Mouse (Mus musculus): ENCODE measurements at regions not wholly inside any gene's neighbourhood (a gene's known extent, or its start where the extent isn't known, plus 50 kb on each side); places are given as distances from the start of the nearest gene placed in this dataset.

DNA sequence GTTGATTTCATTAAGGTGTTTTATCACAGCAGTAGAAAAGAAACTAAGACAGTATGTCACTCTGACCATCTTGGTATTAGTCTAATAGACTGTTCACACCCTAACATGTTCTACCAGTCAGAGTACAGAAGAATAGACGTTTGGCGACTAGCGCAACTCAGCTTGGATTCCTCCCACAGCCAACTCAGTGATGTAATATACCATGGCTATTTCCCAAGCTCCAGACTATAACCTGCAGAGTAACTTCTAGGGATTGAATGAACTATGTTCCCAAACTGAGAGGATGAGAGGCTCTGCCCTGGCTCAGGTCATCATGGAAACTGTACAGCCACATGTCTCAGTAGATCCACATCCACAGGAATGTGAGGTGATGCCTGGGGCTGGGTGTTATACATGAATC lies 128.6 kb upstream of the Plcz1 start:
- TF ChIP-seq POLR2A (IDR thresholded peaks at IDR 0.05; ENCODE audit: insufficient read depth, low read length) (no peak), EP300 (IDR thresholded peaks at IDR 0.05; ENCODE audit: insufficient read depth, low read depth, low read length) (no peak), CTCF (IDR thresholded peaks at IDR 0.05; ENCODE audit: low read depth, low read length) (no peak)
- Histone ChIP-seq H3K4me3 (ENCODE audit: low read depth, low read length) (no peak overlapping the region), H3K4me1 (ENCODE audit: control insufficient read depth, insufficient read depth, low read length) (no peaks in the 10 kb centered on the region), H3K9me3 (replicated peaks; ENCODE audit: control insufficient read depth, insufficient read depth, low read length, poor library complexity, severe bottlenecking) (0 out of 2 replicates have a peak, but pooled peaks cover 2% of the 10 kb centered on the region), H3K27me3 (ENCODE audit: control insufficient read depth, insufficient read depth, low read length, poor library complexity, severe bottlenecking) (no peaks in the 10 kb centered on the region), H3K36me3 (ENCODE audit: control insufficient read depth, insufficient read depth, low read length, poor library complexity, severe bottlenecking) (no peaks in the 10 kb centered on the region), H3K27ac (ENCODE audit: insufficient read depth, low read length) (no peak overlapping the region), H3K9ac (ENCODE audit: low read depth, poor library complexity, severe bottlenecking) (no peak overlapping the region)

DNA sequence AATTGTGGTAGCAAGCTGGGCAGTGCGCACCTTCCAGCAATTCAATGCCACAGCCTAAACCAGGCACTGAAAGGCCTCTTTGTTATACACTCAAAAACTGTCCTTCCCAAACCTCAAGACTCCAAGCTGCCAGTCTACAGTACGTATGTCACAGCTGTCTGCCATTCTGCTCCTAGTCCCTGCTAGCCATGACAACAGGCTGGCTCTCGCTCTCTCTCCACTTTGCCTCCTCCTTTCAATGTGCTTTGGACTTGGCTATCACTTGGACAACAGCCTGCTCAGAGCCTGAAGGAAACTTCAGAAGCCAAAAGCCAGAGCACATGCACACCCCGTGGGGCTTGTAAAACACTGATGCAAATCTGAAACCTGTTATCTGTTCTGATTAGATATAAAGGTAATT lies 125.9 kb upstream of the Plcz1 start:
- Histone ChIP-seq H3K27ac (ENCODE audit: insufficient read depth, low read length) (no peak overlapping the region), H3K27me3 (ENCODE audit: control insufficient read depth, insufficient read depth, low read length, poor library complexity, severe bottlenecking) (no peaks in the 10 kb centered on the region), H3K4me3 (ENCODE audit: low read depth, low read length) (no peak overlapping the region), H3K36me3 (ENCODE audit: control insufficient read depth, insufficient read depth, low read length, poor library complexity, severe bottlenecking) (no peaks in the 10 kb centered on the region), H3K4me1 (ENCODE audit: control insufficient read depth, insufficient read depth, low read length) (no peaks in the 10 kb centered on the region), H3K9ac (ENCODE audit: low read depth, poor library complexity, severe bottlenecking) (no peak overlapping the region), H3K9me3 (replicated peaks; ENCODE audit: control insufficient read depth, insufficient read depth, low read length, poor library complexity, severe bottlenecking) (no peaks in the 10 kb centered on the region)
- TF ChIP-seq EP300 (IDR thresholded peaks at IDR 0.05; ENCODE audit: insufficient read depth, low read depth, low read length) (no peak), POLR2A (IDR thresholded peaks at IDR 0.05; ENCODE audit: insufficient read depth, low read length) (no peak), CTCF (IDR thresholded peaks at IDR 0.05; ENCODE audit: low read depth, low read length) (no peak)

DNA sequence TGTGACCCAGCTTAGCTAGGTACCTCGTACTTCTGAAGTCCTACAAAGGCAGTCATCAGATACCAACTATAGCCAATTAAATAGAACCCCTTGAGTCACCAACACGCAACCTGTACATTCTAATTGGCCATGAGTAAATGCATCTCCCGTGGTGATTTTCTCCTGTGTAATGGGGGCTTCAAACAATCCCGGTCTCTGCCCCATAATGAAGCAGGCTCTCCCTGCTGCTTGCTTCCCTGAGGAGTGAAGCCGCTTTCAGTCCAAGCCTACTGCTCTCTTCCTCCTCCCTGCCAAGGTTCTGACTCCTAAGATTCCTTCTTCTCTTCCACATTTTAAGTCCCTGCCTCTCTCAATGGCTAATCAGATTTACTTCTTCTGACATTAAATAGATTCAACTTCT lies 121.5 kb upstream of the Plcz1 start:
- Histone ChIP-seq H3K9me3 (replicated peaks; ENCODE audit: control insufficient read depth, insufficient read depth, low read length, poor library complexity, severe bottlenecking) (no peaks in the 10 kb centered on the region), H3K36me3 (ENCODE audit: control insufficient read depth, insufficient read depth, low read length, poor library complexity, severe bottlenecking) (no peaks in the 10 kb centered on the region)
- TF ChIP-seq POLR2A (IDR thresholded peaks at IDR 0.05; ENCODE audit: insufficient read depth, low read length) (no peak), EP300 (IDR thresholded peaks at IDR 0.05; ENCODE audit: insufficient read depth, low read depth, low read length) (no peak), CTCF (IDR thresholded peaks at IDR 0.05; ENCODE audit: low read depth, low read length) (no peak)

DNA sequence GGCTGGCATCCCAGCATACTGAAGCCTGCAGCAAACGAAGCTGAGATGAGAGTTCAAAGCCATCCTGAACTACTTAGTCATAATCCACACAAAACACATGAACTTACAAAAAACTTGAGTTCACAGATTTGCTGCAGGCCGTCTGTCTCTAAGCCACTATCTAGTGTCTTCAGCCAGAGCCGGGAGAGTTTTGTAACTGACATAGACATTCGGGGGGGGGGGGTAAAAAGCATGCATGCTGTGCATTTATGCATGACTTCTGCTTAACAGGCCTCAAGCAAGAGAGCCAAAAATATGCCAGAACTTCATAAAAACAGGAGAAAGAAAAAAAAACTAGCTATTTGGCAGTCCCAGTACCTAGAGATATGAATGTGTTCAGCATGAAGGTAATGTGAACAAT lies 120.2 kb upstream of the Plcz1 start:
- Histone ChIP-seq H3K4me3 (ENCODE audit: low read depth, low read length) (no peak overlapping the region), H3K4me1 (ENCODE audit: control insufficient read depth, insufficient read depth, low read length) (no peaks in the 10 kb centered on the region), H3K9me3 (replicated peaks; ENCODE audit: control insufficient read depth, insufficient read depth, low read length, poor library complexity, severe bottlenecking) (no peaks in the 10 kb centered on the region), H3K9ac (ENCODE audit: low read depth, poor library complexity, severe bottlenecking) (no peak overlapping the region), H3K27ac (ENCODE audit: insufficient read depth, low read length) (no peak overlapping the region), H3K36me3 (ENCODE audit: control insufficient read depth, insufficient read depth, low read length, poor library complexity, severe bottlenecking) (no peaks in the 10 kb centered on the region), H3K27me3 (ENCODE audit: control insufficient read depth, insufficient read depth, low read length, poor library complexity, severe bottlenecking) (no peaks in the 10 kb centered on the region)
- TF ChIP-seq CTCF (IDR thresholded peaks at IDR 0.05; ENCODE audit: low read depth, low read length) (no peak), POLR2A (IDR thresholded peaks at IDR 0.05; ENCODE audit: insufficient read depth, low read length) (no peak), EP300 (IDR thresholded peaks at IDR 0.05; ENCODE audit: insufficient read depth, low read depth, low read length) (no peak)

More for the DNA sequence above, 121.5 kb upstream of the Plcz1 start:
- Histone ChIP-seq H3K4me3 (ENCODE audit: low read depth, low read length) (no peak overlapping the region), H3K27ac (ENCODE audit: insufficient read depth, low read length) (no peak overlapping the region), H3K9ac (ENCODE audit: low read depth, poor library complexity, severe bottlenecking) (no peak overlapping the region), H3K27me3 (ENCODE audit: control insufficient read depth, insufficient read depth, low read length, poor library complexity, severe bottlenecking) (no peaks in the 10 kb centered on the region), H3K4me1 (ENCODE audit: control insufficient read depth, insufficient read depth, low read length) (no peaks in the 10 kb centered on the region)

DNA sequence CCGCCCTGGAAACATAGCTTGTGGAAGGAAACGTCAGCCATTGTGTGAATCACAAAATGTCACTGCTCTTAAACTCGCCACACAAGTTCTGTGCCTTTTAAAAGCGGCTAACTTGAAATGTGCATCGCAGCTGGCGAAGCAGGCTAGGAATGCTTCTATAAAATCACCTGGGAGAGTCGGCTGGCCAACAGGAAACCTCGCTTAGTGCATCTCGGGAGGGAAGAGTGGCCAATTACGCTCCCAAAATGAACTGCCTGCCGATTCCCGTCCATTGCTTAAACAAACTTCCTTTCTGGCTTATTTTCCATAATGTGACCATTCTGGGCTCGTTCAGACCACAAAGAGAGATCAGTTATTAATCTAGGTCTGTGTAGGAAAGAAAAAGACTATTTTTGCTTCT lies 119.7 kb upstream of the Plcz1 start:
- H3K27me3 ChIP-seq (ENCODE audit: control insufficient read depth, insufficient read depth, low read length, poor library complexity, severe bottlenecking), result no peaks in the 10 kb centered on the region
- H3K4me1 ChIP-seq (ENCODE audit: control insufficient read depth, insufficient read depth, low read length), result no peaks in the 10 kb centered on the region
- no peak overlapping the region for H3K27ac ChIP-seq (ENCODE audit: insufficient read depth, low read length)
- no peaks in the 10 kb centered on the region for H3K36me3 ChIP-seq (ENCODE audit: control insufficient read depth, insufficient read depth, low read length, poor library complexity, severe bottlenecking)
- no peaks in the 10 kb centered on the region for H3K9me3 ChIP-seq (replicated peaks; ENCODE audit: control insufficient read depth, insufficient read depth, low read length, poor library complexity, severe bottlenecking)
- TF ChIP-seq EP300 (IDR thresholded peaks at IDR 0.05; ENCODE audit: insufficient read depth, low read depth, low read length) (no peak), POLR2A (IDR thresholded peaks at IDR 0.05; ENCODE audit: insufficient read depth, low read length) (no peak), CTCF (IDR thresholded peaks at IDR 0.05; ENCODE audit: low read depth, low read length) (no peak)
- no peak overlapping the region for H3K9ac ChIP-seq (ENCODE audit: low read depth, poor library complexity, severe bottlenecking)
- no peak overlapping the region for H3K4me3 ChIP-seq (ENCODE audit: low read depth, low read length)

DNA sequence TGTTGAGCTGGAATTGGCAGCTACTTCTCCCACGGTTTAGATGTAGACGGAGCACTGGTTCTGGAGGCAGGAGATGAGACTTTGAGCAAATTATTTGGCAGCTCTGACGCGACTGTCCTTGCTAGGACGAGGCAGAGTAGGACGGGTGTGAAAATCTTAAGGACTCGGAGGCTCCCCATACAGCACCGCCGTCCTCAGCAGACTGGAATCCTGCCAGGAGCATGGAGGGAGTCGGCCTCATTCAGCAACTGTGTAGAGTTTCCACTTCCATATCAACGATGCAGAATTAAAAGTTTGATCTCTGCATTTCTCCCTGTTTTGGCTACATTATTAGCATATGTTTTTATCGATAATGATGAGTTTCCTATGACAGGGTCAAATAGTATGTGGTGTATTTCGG lies 117.7 kb upstream of the Plcz1 start:
- TF ChIP-seq EP300 (IDR thresholded peaks at IDR 0.05; ENCODE audit: insufficient read depth, low read depth, low read length) (no peak), POLR2A (IDR thresholded peaks at IDR 0.05; ENCODE audit: insufficient read depth, low read length) (no peak)

More for the DNA sequence above, 117.7 kb upstream of the Plcz1 start:
- Histone ChIP-seq H3K9me3 (replicated peaks; ENCODE audit: control insufficient read depth, insufficient read depth, low read length, poor library complexity, severe bottlenecking) (no peaks in the 10 kb centered on the region), H3K9ac (ENCODE audit: low read depth, poor library complexity, severe bottlenecking) (no peak overlapping the region), H3K4me3 (ENCODE audit: low read depth, low read length) (no peak overlapping the region), H3K27ac (ENCODE audit: insufficient read depth, low read length) (no peak overlapping the region), H3K36me3 (ENCODE audit: control insufficient read depth, insufficient read depth, low read length, poor library complexity, severe bottlenecking) (no peaks in the 10 kb centered on the region), H3K27me3 (ENCODE audit: control insufficient read depth, insufficient read depth, low read length, poor library complexity, severe bottlenecking) (no peaks in the 10 kb centered on the region), H3K4me1 (ENCODE audit: control insufficient read depth, insufficient read depth, low read length) (no peaks in the 10 kb centered on the region)

All from ES-Bruce4 (cell line).